Mouse (Mus musculus): ENCODE measurements around the gene Gstp2. TPM values are rescaled to one million over a fixed set of nuclear protein-coding genes. Genes with fewer than 3 reads are reported as not detected.

The Gstp2 gene
- polyA plus RNA-seq, 1 experiment from 2014 or later: not detected

DNA sequence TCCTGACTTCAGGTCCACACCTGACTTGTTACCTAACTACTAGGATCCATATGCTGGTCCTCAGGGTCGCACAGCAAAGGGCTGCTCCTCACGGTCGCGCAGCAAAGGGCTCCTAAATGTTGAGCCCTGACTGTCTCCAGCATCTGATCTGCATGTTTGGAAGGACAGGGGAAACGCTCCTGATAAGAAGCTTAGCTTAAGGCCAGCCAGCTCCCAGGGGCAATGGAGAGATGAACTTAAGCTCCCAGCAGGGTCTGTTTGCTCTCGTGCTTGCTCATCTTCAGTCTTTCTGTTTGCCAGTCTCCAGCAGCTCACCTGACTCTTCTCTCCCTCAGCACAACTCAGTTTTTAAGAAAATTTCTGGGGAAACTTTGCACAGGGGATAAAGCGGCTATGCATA, 13.2 kb downstream of the Gstp2 start:
- H3K4me1 ChIP-seq (ENCODE audit: control insufficient read depth, insufficient read depth, low read length): no peaks in the 10 kb centered on the region
- H3K4me2 ChIP-seq (ENCODE audit: low read depth, low read length): no peak overlapping the region
- no peak overlapping the region for H3K4me3 ChIP-seq (ENCODE audit: low read depth, low read length)
- no peak overlapping the region for H3K27ac ChIP-seq (ENCODE audit: low read depth, low read length)
- H3K36me3 ChIP-seq (ENCODE audit: control insufficient read depth, insufficient read depth, low read length): no peaks in the 10 kb centered on the region
- ATAC-seq (ENCODE audit: low read depth): no peak
- no peak overlapping the region for H3K9ac ChIP-seq (replicated peaks; ENCODE audit: low read depth, low read length)
- no peaks in the 10 kb centered on the region for H3K9me3 ChIP-seq (ENCODE audit: control insufficient read depth, low read length)
- WGBS: 81% methylated on average over 7 of the region's 7 CpGs
- no peaks in the 10 kb centered on the region for H3K27me3 ChIP-seq (ENCODE audit: control insufficient read depth, insufficient read depth, low read length)

DNA sequence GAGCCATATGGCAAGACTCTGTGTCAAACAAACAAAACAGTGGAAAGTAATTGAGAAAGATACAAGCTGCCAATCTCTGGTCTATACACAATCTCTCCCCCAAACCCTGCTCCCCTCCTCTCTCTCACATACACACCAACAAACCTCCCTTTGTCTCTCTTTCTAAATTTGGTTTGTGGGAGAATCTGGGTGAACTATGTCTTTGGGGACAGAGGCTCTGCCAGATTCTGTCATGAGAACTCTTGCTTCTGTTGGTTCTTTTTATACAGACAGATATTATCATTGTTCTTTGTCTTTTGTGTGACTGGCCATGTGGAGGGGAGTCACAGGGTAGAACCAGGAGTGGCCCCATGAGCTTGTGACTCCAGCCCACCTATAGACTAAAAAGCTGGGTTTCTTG, 18.2 kb downstream of the Gstp2 start:
- no peaks in the 10 kb centered on the region for H3K4me1 ChIP-seq (ENCODE audit: control insufficient read depth, insufficient read depth, low read length)
- H3K4me2 ChIP-seq (ENCODE audit: low read depth, low read length): no peak overlapping the region
- no peak for ATAC-seq (ENCODE audit: low read depth)
- H3K9ac ChIP-seq (replicated peaks; ENCODE audit: low read depth, low read length): no peak overlapping the region
- H3K36me3 ChIP-seq (ENCODE audit: control insufficient read depth, insufficient read depth, low read length): no peaks in the 10 kb centered on the region
- no peak overlapping the region for H3K27ac ChIP-seq (ENCODE audit: low read depth, low read length)
- no peak overlapping the region for H3K4me3 ChIP-seq (ENCODE audit: low read depth, low read length)
- no peaks in the 10 kb centered on the region for H3K27me3 ChIP-seq (ENCODE audit: control insufficient read depth, insufficient read depth, low read length)
- no peaks in the 10 kb centered on the region for H3K9me3 ChIP-seq (ENCODE audit: control insufficient read depth, low read length)

DNA sequence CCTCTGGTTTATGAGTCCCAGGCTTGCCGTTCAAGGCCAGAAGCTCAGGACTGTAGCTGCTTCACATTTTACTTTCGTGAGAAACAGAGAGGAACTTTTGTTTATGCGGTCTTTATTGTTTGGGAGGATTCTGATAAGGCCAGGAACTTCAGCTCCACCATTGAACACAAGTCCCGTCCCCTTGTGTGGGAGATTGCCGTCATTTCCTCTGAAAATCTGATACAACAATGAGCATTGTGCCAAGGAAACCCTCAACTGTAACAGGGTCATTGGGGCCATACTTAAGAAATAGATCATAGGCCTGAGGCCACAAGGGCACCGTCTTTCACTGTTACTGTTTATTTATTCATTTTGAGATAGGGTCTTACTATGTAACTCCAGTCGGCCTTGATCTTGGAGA, 22.6 kb downstream of the Gstp2 start:
- no peaks in the 10 kb centered on the region for H3K9me3 ChIP-seq (ENCODE audit: control insufficient read depth, low read length)
- no peaks in the 10 kb centered on the region for H3K27me3 ChIP-seq (ENCODE audit: control insufficient read depth, insufficient read depth, low read length)
- H3K4me1 ChIP-seq (ENCODE audit: control insufficient read depth, insufficient read depth, low read length): no peaks in the 10 kb centered on the region
- H3K9ac ChIP-seq (replicated peaks; ENCODE audit: low read depth, low read length): no peak overlapping the region
- H3K4me3 ChIP-seq (ENCODE audit: low read depth, low read length): no peak overlapping the region
- no peak for ATAC-seq (ENCODE audit: low read depth)
- no peak overlapping the region for H3K27ac ChIP-seq (ENCODE audit: low read depth, low read length)
- no peak overlapping the region for H3K4me2 ChIP-seq (ENCODE audit: low read depth, low read length)
- WGBS: 80% methylated on average over 7 of the region's 7 CpGs
- no peaks in the 10 kb centered on the region for H3K36me3 ChIP-seq (ENCODE audit: control insufficient read depth, insufficient read depth, low read length)

DNA sequence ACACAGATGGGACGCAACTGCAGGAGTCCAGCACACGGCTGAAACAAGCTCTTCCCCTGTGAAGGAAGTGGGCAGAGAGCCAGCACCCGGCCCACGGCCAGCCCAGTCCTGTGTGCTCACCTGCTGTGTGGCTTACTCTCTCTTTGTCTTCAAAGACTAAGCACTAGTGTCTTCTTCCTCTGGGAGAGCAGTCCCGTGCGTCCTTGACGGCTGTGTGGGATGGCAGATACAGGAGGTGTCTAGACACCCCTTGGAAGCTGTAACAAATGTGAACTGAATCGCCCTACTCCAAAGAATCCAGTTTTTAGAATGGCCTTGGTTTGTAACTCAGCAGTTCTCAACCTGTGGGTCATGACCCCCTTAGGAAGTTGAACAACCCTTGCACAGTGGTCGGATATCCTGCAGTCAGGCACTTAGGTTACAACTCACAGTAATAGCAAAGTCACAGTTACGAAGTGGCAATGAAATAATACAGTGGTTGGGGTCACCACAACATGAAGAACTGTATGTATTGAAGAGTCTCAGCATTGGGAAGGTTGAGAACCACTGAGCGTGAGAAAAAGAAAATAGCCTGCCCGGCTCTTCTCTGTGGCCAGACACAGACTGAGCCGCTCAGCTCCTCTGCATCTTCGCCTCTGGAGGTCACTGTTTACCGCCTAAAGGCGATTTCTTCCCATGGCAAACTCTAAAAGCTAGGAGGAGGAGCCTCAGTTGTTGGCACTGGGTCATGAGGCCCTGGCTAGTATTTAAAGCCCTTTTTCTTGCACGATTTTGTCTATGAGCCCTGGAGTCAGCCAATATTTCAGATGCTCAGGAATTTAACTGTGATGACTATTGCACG, 26.9 kb downstream of the Gstp2 start:
- H3K9me3 ChIP-seq (ENCODE audit: control insufficient read depth, low read length): no peaks in the 10 kb centered on the region
- ATAC-seq (ENCODE audit: low read depth): peak; percentile 81; the same call in 1 of the 2 replicates
- 27% methylated on average over 18 of the region's 18 CpGs for WGBS
- H3K4me1 ChIP-seq (ENCODE audit: control insufficient read depth, insufficient read depth, low read length): no peaks in the 10 kb centered on the region
- no peak overlapping the region for H3K4me2 ChIP-seq (ENCODE audit: low read depth, low read length)
- H3K36me3 ChIP-seq (ENCODE audit: control insufficient read depth, insufficient read depth, low read length): no peaks in the 10 kb centered on the region
- H3K27me3 ChIP-seq (ENCODE audit: control insufficient read depth, insufficient read depth, low read length): no peaks in the 10 kb centered on the region
- H3K27ac ChIP-seq (ENCODE audit: low read depth, low read length): no peak overlapping the region
- H3K9ac ChIP-seq (replicated peaks; ENCODE audit: low read depth, low read length): no peak overlapping the region
- H3K4me3 ChIP-seq (ENCODE audit: low read depth, low read length): no peak overlapping the region

DNA sequence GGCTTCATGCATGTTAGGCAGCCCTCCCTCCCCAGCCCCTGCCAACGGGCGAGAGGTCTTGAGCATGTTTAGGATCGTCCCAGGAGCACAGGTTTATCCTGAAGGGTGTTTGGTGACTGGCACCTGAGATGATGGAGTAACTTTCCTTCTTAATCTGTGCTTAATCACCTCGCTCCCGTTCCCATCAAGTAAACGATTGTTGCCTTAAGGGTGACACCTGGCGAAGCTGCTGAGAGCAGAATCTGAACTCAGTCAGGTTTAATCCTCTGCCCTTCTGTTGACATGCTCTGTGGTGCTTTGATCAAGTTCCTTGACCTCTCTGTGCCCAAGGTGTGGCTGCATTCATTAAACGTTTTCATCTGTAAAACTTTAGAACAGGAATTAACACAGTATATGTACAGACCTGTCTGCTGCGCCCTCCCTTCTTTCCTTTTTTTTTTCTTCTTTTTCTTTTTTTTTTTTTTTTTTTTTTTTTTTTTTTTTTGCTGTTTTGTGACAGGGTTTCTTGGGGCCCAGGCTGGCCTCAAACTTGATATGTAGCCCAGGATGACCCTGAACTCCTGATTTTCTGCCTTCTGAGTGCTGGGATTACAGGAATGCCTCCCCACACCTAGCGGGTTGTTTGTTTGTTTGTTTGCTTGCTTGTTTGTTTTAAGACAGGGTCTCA, 27.8 kb downstream of the Gstp2 start:
- Histone ChIP-seq H3K9ac (replicated peaks; ENCODE audit: low read depth, low read length) (no peak overlapping the region), H3K4me1 (ENCODE audit: control insufficient read depth, insufficient read depth, low read length) (no peaks in the 10 kb centered on the region), H3K4me3 (ENCODE audit: low read depth, low read length) (no peak overlapping the region), H3K27ac (ENCODE audit: low read depth, low read length) (no peak overlapping the region), H3K4me2 (ENCODE audit: low read depth, low read length) (no peak overlapping the region), H3K9me3 (ENCODE audit: control insufficient read depth, low read length) (no peaks in the 10 kb centered on the region), H3K27me3 (ENCODE audit: control insufficient read depth, insufficient read depth, low read length) (no peaks in the 10 kb centered on the region), H3K36me3 (ENCODE audit: control insufficient read depth, insufficient read depth, low read length) (no peaks in the 10 kb centered on the region)
- WGBS: 73% methylated on average over 10 of the region's 10 CpGs
- no peak for ATAC-seq (ENCODE audit: low read depth)

DNA sequence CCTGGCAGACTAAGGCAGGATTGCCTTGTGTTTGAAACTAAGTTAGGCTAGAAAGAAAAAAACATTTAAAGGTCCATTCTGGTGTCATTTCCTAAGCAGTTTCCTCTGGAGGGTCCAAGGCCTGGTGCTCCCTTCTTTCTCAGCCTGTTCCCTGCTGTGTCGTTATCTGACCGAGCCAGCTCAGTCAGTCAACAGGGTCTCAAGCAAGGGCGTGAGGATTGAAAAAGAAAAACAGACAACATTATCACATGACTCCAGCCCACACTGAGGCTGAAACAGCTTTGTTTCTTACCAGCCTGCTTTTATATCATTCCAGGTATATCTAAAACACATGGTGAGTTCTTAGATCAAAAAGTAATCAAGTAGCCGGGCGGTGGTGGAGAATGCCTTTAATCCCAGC, 30.2 kb downstream of the Gstp2 start:
- Histone ChIP-seq H3K27ac (ENCODE audit: low read depth, low read length) (no peak overlapping the region), H3K4me2 (ENCODE audit: low read depth, low read length) (no peak overlapping the region), H3K9ac (replicated peaks; ENCODE audit: low read depth, low read length) (no peak overlapping the region), H3K4me1 (ENCODE audit: control insufficient read depth, insufficient read depth, low read length) (peaks cover 11% of the 10 kb centered on the region), H3K36me3 (ENCODE audit: control insufficient read depth, insufficient read depth, low read length) (no peaks in the 10 kb centered on the region), H3K4me3 (ENCODE audit: low read depth, low read length) (no peak overlapping the region), H3K27me3 (ENCODE audit: control insufficient read depth, insufficient read depth, low read length) (no peaks in the 10 kb centered on the region), H3K9me3 (ENCODE audit: control insufficient read depth, low read length) (no peaks in the 10 kb centered on the region)
- WGBS: 70% methylated on average over 5 of the region's 5 CpGs
- no peak for ATAC-seq (ENCODE audit: low read depth)

DNA sequence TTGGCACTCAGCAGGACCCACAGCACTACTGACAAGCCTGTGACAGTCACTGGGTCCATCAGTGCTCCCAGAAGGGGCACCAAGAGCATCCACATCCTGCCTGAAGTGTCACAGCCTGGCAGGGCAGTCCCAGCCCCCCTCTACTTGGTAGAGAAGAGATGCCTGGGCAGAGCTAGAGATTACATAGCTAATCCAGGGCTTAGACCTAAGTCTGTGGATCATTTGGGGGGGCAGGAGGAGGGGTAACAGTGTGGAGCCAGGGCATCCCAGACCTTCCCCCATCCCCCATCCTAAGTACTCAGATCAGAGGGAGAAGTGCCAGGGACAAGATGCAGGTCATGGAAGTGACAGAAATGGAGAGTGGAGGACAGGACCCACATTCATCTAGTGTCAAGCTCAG, 31.0 kb downstream of the Gstp2 start:
- Histone ChIP-seq H3K27me3 (ENCODE audit: control insufficient read depth, insufficient read depth, low read length) (no peaks in the 10 kb centered on the region), H3K9me3 (ENCODE audit: control insufficient read depth, low read length) (no peaks in the 10 kb centered on the region), H3K9ac (replicated peaks; ENCODE audit: low read depth, low read length) (no peak overlapping the region), H3K4me1 (ENCODE audit: control insufficient read depth, insufficient read depth, low read length) (peaks cover 11% of the 10 kb centered on the region), H3K4me2 (ENCODE audit: low read depth, low read length) (no peak overlapping the region), H3K4me3 (ENCODE audit: low read depth, low read length) (no peak overlapping the region), H3K27ac (ENCODE audit: low read depth, low read length) (no peak overlapping the region), H3K36me3 (ENCODE audit: control insufficient read depth, insufficient read depth, low read length) (peaks cover 6% of the 10 kb centered on the region; the same call in 1 of the 2 replicates)
- no peak for ATAC-seq (ENCODE audit: low read depth)

DNA sequence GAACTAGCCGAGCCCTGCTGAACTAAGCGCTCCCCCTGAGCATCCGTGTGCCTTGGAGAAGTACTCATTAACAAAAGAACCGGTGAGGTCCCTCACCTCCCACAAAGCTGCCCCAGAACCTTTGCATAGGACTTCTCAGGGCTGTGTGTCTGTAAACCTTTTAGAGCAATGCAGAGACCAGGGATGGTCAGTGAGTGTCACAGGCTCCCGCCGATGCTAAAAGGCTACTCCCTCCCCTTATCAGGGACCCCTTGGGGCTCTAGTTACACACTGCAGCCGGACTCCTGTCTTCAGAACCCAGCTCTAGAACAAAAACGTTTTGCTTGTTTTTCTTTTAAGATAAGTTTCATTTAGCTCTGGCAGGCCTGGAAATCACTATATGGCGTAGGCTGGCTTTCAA, 32.8 kb downstream of the Gstp2 start:
- Histone ChIP-seq H3K4me2 (ENCODE audit: low read depth, low read length) (peak overlapping the region; percentile 34; the same call in 1 of the 2 replicates), H3K36me3 (ENCODE audit: control insufficient read depth, insufficient read depth, low read length) (peaks cover 19% of the 10 kb centered on the region; the same call in 1 of the 2 replicates), H3K9ac (replicated peaks; ENCODE audit: low read depth, low read length) (0 out of 2 replicates have a peak overlapping the region, but pooled peaks have one; percentile 1), H3K9me3 (ENCODE audit: control insufficient read depth, low read length) (no peaks in the 10 kb centered on the region), H3K27me3 (ENCODE audit: control insufficient read depth, insufficient read depth, low read length) (no peaks in the 10 kb centered on the region), H3K4me1 (ENCODE audit: control insufficient read depth, insufficient read depth, low read length) (peaks cover 11% of the 10 kb centered on the region), H3K4me3 (ENCODE audit: low read depth, low read length) (peak overlapping the region; percentile 69), H3K27ac (ENCODE audit: low read depth, low read length) (no peak overlapping the region)
- ATAC-seq (ENCODE audit: low read depth): no peak; the same call in 1 of the 2 replicates
- WGBS: 24% methylated on average over 9 of the region's 9 CpGs

DNA sequence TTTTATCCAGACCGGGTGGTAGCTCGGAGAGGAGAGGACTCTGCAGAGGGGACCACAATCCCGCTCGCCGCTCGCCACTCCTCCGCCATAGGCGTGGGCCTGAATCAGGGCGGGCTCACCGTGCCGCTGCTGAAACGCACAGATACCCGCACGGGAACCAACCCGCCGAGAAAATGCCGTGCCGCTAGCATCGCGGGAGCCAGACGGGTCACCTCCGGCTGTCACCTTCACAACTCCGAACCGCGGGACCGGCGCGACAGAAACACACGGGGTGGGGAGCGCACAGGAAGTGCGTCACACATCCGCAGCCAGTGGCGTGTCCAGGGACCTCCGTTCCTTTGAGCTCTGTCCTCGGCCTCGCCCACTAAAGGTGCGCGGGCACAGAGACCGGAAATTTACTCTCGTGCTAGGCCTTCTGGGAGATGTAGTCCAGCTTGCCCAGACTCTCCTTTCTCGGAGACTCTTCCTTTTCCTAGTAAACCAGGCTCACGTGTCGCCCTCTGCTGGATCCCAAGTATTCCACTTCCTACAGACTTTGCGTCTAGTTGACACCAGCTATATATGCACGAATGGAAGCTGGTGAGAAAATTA, 33.3 kb downstream of the Gstp2 start, which contains the start of gene Ndufv1:
TSS of gene Ndufv1 (minus strand) at position 375 of the 591 bp plus-strand sequence.
- no peaks in the 10 kb centered on the region for H3K9me3 ChIP-seq (ENCODE audit: control insufficient read depth, low read length)
- peaks cover 21% of the 10 kb centered on the region for H3K36me3 ChIP-seq (ENCODE audit: control insufficient read depth, insufficient read depth, low read length)
- peak; percentile 99 for ATAC-seq (ENCODE audit: low read depth)
- H3K27me3 ChIP-seq (ENCODE audit: control insufficient read depth, insufficient read depth, low read length): no peaks in the 10 kb centered on the region
- peak within 1 kb of the TSS; percentile 69 for H3K4me3 ChIP-seq (ENCODE audit: low read depth, low read length)
- 0% methylated on average over 45 of the region's 45 CpGs for WGBS
- H3K27ac ChIP-seq (ENCODE audit: low read depth, low read length): peak within 1 kb of the TSS; percentile 73
- peaks cover 11% of the 10 kb centered on the region for H3K4me1 ChIP-seq (ENCODE audit: control insufficient read depth, insufficient read depth, low read length)
- H3K9ac ChIP-seq (replicated peaks; ENCODE audit: low read depth, low read length): peak within 1 kb of the TSS; percentile 59
- peak within 1 kb of the TSS; percentile 51 for H3K4me2 ChIP-seq (ENCODE audit: low read depth, low read length)
